Mouse (Mus musculus) forebrain, embryonic 13.5 days (tissue): ENCODE data around the gene Creb3l2. TPM values are rescaled to one million over a fixed set of nuclear protein-coding genes. Genes with fewer than 3 reads are reported as not detected.

Experiments used
- ATAC-seq: fragments of 200-750 bp; cut with Nextera tagmentation; 2 replicates; pipeline ENCODE4 v1.8.0; 2017
- H3K27ac ChIP-seq: fragments of 300-500 bp; sonication (generic); 2 replicates; pipeline ENCODE4 v1.5.1; 2015; ENCODE audit warnings: inconsistent platforms, mild to moderate bottlenecking, moderate library complexity
- H3K27me3 ChIP-seq: fragments of 300-500 bp; sonication (generic); 2 replicates; pipeline ENCODE4 v1.6.1; 2015; ENCODE audit warnings: mild to moderate bottlenecking, inconsistent platforms
- H3K36me3 ChIP-seq: fragments of 300-500 bp; sonication (generic); 2 replicates; pipeline ENCODE4 v1.6.1; 2015; ENCODE audit warnings: mild to moderate bottlenecking, inconsistent platforms; ENCODE audit not compliant: poor library complexity, severe bottlenecking
- H3K4me1 ChIP-seq: fragments of 300-500 bp; sonication (generic); 2 replicates; pipeline ENCODE4 v1.6.1; 2015; ENCODE audit warnings: inconsistent platforms
- H3K4me2 ChIP-seq: fragments of 300-500 bp; sonication (generic); 2 replicates; pipeline ENCODE4 v1.6.1; 2015; ENCODE audit warnings: inconsistent platforms, mild to moderate bottlenecking, moderate library complexity
- H3K4me3 ChIP-seq: fragments of 300-500 bp; sonication (generic); 2 replicates; pipeline ENCODE4 v1.5.1; 2015; ENCODE audit warnings: mild to moderate bottlenecking, inconsistent platforms
- H3K9ac ChIP-seq: fragments of 300-500 bp; sonication (generic); 2 replicates; pipeline ENCODE4 v1.6.1; 2015; ENCODE audit warnings: mild to moderate bottlenecking, inconsistent platforms
- H3K9me3 ChIP-seq: fragments of 300-500 bp; sonication (generic); replicated peaks from 2 replicates; pipeline ENCODE4 v1.6.1; 2016; ENCODE audit warnings: inconsistent platforms
- WGBS: fragments of 180-500 bp; shearing (Covaris S2); methylation state at CpG from one replicate; pipeline ENCODE4 v1.1.7; 2015; 5-methylcytosine and 5-hydroxymethylcytosine counted together
- polyA plus RNA-seq: library from polyadenylated mRNA; unstranded; fragments of >200 nt; fragmentation: Nextera tagmentation; extraction: Ambion mirVana; gene quantifications from 2 replicates; pipeline ENCODE4 v1.2.1, GENCODE M21; 2015

The Creb3l2 gene
- polyA plus RNA-seq, 1 experiment from 2014 or later, result 2.0 TPM

DNA sequence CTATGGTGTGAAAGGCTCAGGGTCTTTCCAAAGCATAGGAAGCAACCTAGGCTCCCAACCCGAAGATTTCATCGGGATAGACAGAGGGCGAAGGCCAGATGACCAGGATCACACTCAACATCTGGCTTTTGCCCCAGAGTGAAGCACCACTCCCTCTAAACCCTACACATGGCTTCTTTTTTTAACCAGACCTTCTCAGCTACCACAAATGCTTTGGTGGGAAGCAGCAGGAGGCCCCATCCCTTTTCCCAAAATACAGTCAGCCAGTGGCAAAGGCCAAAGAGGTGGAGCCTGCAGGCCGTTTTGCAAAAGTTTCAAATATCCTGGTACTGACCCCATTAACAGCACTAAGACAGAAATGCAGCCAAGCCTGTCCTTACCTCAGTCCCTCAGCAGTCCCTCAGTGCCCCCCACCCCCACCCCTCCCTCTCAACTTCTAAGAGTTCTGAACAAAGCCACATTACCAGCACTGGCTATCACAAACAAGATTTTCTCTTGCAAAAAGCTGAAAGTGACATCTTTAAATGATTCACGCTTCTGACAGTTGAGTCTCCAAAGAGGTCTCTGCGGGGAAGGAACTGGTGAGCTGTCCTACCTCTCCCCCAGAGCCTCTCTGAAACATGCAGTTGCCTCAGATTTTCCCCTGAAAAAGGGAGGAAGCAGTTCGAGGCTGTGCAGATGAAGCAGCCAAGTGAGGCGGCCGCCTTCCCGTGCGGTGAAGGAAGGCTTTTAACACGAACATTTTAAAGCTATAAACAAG, 1.3 kb downstream of the Creb3l2 start:
- ATAC-seq, result no peak
- H3K4me3 ChIP-seq, result peak overlapping the region; percentile 73
- H3K27me3 ChIP-seq, result no peaks in the 10 kb centered on the region; the same call in 1 of the 2 replicates
- H3K4me2 ChIP-seq, result peak overlapping the region; percentile 86
- H3K9ac ChIP-seq, result peak overlapping the region; percentile 77; the same call in 1 of the 2 replicates
- no peaks in the 10 kb centered on the region for H3K36me3 ChIP-seq
- WGBS, result 17% methylated on average over 12 of the region's 12 CpGs
- H3K4me1 ChIP-seq, result peaks cover 19% of the 10 kb centered on the region
- no peak overlapping the region for H3K27ac ChIP-seq
- no peaks in the 10 kb centered on the region for H3K9me3 ChIP-seq

GRCm38 (mm10) chr6:37439676-37440490, 2.1 kb downstream of the Creb3l2 start:
- WGBS, result 70% methylated on average over 13 of the region's 13 CpGs
- Histone ChIP-seq H3K27me3 (no peaks in the 10 kb centered on the region; the same call in 1 of the 2 replicates), H3K9me3 (no peaks in the 10 kb centered on the region), H3K4me1 (peaks cover 19% of the 10 kb centered on the region), H3K27ac (no peak overlapping the region), H3K4me2 (peak overlapping the region; percentile 86), H3K4me3 (peak overlapping the region; percentile 73; the same call in 1 of the 2 replicates), H3K36me3 (no peaks in the 10 kb centered on the region), H3K9ac (no peak overlapping the region)
- ATAC-seq, result no peak

- Histone ChIP-seq H3K9me3 (no peaks in the 10 kb centered on the region), H3K27ac (no peak overlapping the region), H3K4me3 (no peak overlapping the region), H3K27me3 (no peaks in the 10 kb centered on the region; the same call in 1 of the 2 replicates), H3K4me1 (peaks cover 19% of the 10 kb centered on the region), H3K4me2 (no peak overlapping the region), H3K36me3 (no peaks in the 10 kb centered on the region), H3K9ac (no peak overlapping the region)
- no peak for ATAC-seq
- 98% methylated on average over 3 of the region's 3 CpGs for WGBS
Measured at GRCm38 (mm10) chr6:37438510-37438909, 3.4 kb downstream of the Creb3l2 start.

DNA sequence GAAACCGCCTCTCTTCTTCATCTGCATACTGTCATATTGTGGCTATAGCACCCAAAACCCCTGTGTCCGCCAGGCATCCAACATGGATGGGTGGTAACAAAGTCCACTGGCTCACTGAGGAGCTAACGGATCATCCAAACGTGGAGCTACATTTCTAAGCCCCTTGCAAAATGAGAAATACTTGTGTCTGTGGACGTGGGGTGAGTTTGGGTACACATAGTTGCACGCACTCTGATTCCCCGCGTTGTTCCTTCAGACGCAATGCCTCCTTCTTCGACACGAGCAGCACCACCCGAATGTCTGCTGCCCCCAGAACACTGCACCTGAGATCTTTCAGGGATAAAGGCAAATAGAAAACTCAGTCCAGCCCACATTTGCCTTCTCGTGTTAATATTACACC, 4.9 kb downstream of the Creb3l2 start:
- no peak overlapping the region for H3K27ac ChIP-seq
- peaks cover 14% of the 10 kb centered on the region for H3K4me1 ChIP-seq
- no peak overlapping the region for H3K9ac ChIP-seq
- H3K27me3 ChIP-seq, result no peaks in the 10 kb centered on the region; the same call in 1 of the 2 replicates
- H3K4me3 ChIP-seq, result no peak overlapping the region
- 86% methylated on average over 13 of the region's 13 CpGs for WGBS
- no peak for ATAC-seq
- no peaks in the 10 kb centered on the region for H3K36me3 ChIP-seq
- H3K4me2 ChIP-seq, result no peak overlapping the region
- H3K9me3 ChIP-seq, result no peaks in the 10 kb centered on the region

DNA sequence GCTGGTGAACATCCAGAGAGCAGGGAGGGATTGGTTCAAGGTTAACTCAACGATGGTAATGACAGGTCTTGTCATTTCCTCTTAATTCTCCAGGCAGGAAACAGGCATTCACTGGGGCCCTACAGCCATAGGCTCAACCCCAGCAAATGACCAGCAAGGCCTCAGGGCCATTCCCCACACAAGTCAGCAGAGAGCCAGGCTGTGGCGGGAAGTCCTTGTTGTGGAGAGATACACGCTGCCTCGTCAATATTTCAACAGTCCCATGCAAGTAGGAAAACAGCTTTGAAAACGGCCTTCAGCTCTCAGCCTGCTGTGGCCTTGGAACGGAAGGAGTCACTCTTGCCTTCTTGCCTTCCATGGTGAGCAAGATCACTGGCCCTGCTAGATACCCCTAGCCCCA, 6.6 kb downstream of the Creb3l2 start:
- ATAC-seq, result no peak
- 89% methylated on average over 6 of the region's 6 CpGs for WGBS
- peaks cover 13% of the 10 kb centered on the region; the same call in 1 of the 2 replicates for H3K4me1 ChIP-seq
- no peaks in the 10 kb centered on the region for H3K36me3 ChIP-seq
- H3K9ac ChIP-seq, result no peak overlapping the region
- no peak overlapping the region for H3K4me3 ChIP-seq
- H3K4me2 ChIP-seq, result no peak overlapping the region
- no peak overlapping the region for H3K27ac ChIP-seq
- H3K9me3 ChIP-seq, result no peaks in the 10 kb centered on the region
- no peaks in the 10 kb centered on the region; the same call in 1 of the 2 replicates for H3K27me3 ChIP-seq

DNA sequence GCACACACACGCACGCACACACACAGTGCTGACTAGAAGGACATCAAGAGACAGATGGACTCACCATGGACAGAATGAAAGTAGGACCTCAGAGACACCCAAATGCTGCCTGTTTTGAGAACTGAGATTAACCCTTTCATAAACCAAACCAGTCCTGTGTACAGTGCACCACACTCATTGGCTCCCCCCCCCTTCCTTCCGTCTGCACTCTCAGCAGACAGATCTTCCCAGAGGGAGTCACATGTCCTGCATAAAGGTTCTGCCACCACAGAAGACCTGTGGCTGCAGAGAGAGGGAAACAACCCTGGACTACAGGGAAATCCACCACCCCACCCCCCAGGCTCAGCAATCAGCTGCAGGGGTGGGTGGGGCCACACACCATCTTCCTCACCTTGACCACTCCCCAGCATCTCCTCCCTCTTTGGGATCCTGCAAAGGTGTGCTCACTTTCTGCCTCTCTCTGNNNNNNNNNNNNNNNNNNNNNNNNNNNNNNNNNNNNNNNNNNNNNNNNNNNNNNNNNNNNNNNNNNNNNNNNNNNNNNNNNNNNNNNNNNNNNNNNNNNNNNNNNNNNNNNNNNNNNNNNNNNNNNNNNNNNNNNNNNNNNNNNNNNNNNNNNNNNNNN, 12.0 kb downstream of the Creb3l2 start:
- Histone ChIP-seq H3K27ac (no peak overlapping the region), H3K9me3 (no peaks in the 10 kb centered on the region), H3K36me3 (peaks cover 3% of the 10 kb centered on the region; the same call in 1 of the 2 replicates), H3K9ac (no peak overlapping the region), H3K4me3 (no peak overlapping the region), H3K4me1 (peaks cover 6% of the 10 kb centered on the region; the same call in 1 of the 2 replicates), H3K4me2 (no peak overlapping the region), H3K27me3 (no peaks in the 10 kb centered on the region)
- no peak for ATAC-seq
- 95% methylated on average over 3 of the region's 3 CpGs for WGBS

DNA sequence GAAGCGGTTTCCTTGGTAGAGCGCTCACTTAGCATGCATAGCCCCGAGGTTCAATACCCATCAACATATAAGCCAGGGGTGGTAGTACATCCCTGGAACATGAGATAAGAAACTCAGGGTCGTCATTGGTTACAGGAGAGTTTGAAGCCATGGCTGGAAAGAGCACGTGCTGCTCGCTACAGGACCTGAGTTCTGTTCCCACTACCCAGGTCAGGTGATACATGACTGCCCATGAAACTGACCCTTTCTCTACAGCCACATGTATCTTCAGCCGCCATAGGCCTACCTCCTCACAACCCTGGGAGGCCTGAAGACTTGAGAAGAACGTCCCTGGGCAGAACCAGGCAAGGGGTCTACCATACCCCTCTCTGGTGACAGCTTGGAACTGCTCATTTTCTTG, 13.0 kb downstream of the Creb3l2 start:
- Histone ChIP-seq H3K4me1 (peaks cover 6% of the 10 kb centered on the region; the same call in 1 of the 2 replicates), H3K4me3 (no peak overlapping the region), H3K9me3 (no peaks in the 10 kb centered on the region), H3K9ac (no peak overlapping the region), H3K36me3 (peaks cover 3% of the 10 kb centered on the region; the same call in 1 of the 2 replicates), H3K27me3 (no peaks in the 10 kb centered on the region), H3K4me2 (no peak overlapping the region), H3K27ac (no peak overlapping the region)
- ATAC-seq, result no peak
- WGBS, result 92% methylated on average over 8 of the region's 8 CpGs

DNA sequence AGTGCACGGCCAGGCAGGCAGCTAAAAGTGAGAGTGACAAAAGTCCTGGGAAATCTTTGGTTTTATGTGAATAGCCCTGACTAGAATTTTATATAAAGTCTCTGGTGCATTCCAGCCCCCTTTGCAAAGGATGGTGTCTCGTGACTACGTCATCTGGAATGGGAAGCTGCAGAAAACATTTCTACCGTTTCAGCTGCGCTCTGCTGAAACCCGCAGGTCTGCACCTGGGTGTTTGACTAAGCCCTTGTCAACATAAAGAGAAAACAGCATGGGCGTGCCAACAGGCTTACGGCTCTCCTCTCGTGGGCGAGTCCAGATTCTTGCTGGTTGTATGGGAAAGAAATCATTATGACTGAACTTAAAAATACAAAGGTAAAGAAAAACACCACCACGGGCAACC, 13.9 kb downstream of the Creb3l2 start:
- Histone ChIP-seq H3K4me1 (peaks cover 6% of the 10 kb centered on the region; the same call in 1 of the 2 replicates), H3K4me2 (no peak overlapping the region), H3K27ac (no peak overlapping the region), H3K9me3 (no peaks in the 10 kb centered on the region), H3K27me3 (no peaks in the 10 kb centered on the region), H3K4me3 (no peak overlapping the region), H3K36me3 (peaks cover 3% of the 10 kb centered on the region; the same call in 1 of the 2 replicates), H3K9ac (no peak overlapping the region)
- 80% methylated on average over 11 of the region's 11 CpGs for WGBS
- no peak for ATAC-seq

DNA sequence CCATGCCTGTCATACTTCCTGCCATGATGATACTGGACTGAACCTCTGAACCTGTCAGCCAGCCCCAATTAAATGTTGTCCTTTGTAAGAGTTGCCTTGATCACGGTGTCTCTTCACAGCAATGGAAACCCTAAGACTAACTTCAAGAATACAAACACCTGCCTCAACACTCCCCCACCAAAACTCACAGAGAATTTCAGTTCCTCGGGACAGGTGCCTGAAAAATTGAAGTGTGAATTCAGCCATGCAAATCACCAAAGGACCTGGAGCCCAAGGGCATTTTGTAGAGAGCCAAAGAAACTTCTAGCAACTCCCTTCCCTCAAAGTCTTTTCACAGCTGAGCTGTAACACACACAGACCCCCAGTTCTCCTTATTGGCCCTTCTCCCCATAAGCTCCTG, 15.3 kb downstream of the Creb3l2 start:
- Histone ChIP-seq H3K4me1 (peaks cover 6% of the 10 kb centered on the region; the same call in 1 of the 2 replicates), H3K9me3 (no peaks in the 10 kb centered on the region), H3K27me3 (no peaks in the 10 kb centered on the region), H3K27ac (no peak overlapping the region), H3K4me3 (no peak overlapping the region), H3K9ac (no peak overlapping the region), H3K36me3 (peaks cover 3% of the 10 kb centered on the region; the same call in 1 of the 2 replicates), H3K4me2 (no peak overlapping the region)
- ATAC-seq, result no peak
- WGBS, result 85% methylated on average over 2 of the region's 2 CpGs

DNA sequence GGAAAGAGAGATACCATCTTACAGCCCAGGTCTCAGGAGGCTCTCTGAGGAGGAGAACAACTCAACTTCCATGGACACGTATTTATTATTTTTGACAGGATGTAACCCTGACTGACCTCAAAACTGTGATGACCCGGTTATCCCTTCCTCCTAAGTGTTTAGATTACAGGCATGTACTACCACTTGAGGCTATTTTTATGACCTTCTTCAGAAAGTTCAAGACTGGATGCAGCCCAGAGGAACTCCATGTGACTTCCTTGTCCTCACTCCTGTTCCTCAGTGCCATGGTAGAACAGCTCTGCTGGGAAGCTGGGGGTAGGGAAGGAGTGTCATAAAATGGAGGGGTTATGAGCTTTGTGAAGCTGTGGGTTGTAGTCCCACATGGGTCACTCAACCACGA, 16.1 kb downstream of the Creb3l2 start:
- ATAC-seq, result no peak
- WGBS, result 92% methylated on average over 3 of the region's 3 CpGs
- no peak overlapping the region for H3K4me3 ChIP-seq

GRCm38 (mm10) chr6:37425075-37425474, 16.9 kb downstream of the Creb3l2 start:
- WGBS, result 89% methylated on average over 3 of the region's 3 CpGs
- no peak for ATAC-seq

More for the DNA sequence above, 16.1 kb downstream of the Creb3l2 start:
- peaks cover 2% of the 10 kb centered on the region; the same call in 1 of the 2 replicates for H3K4me1 ChIP-seq
- H3K27me3 ChIP-seq, result no peaks in the 10 kb centered on the region
- no peak overlapping the region for H3K27ac ChIP-seq
- H3K4me2 ChIP-seq, result no peak overlapping the region
- H3K9ac ChIP-seq, result no peak overlapping the region
- peaks cover 3% of the 10 kb centered on the region; the same call in 1 of the 2 replicates for H3K36me3 ChIP-seq
- no peaks in the 10 kb centered on the region for H3K9me3 ChIP-seq

More at GRCm38 (mm10) chr6:37425075-37425474, 16.9 kb downstream of the Creb3l2 start:
- H3K36me3 ChIP-seq, result peaks cover 3% of the 10 kb centered on the region; the same call in 1 of the 2 replicates
- no peaks in the 10 kb centered on the region for H3K9me3 ChIP-seq
- no peak overlapping the region for H3K27ac ChIP-seq
- H3K9ac ChIP-seq, result no peak overlapping the region
- no peaks in the 10 kb centered on the region for H3K27me3 ChIP-seq
- H3K4me2 ChIP-seq, result no peak overlapping the region
- no peak overlapping the region for H3K4me3 ChIP-seq
- H3K4me1 ChIP-seq, result no peaks in the 10 kb centered on the region
